Mouse (Mus musculus): ENCODE data around the gene Casz1.

Gene Casz1

DNA sequence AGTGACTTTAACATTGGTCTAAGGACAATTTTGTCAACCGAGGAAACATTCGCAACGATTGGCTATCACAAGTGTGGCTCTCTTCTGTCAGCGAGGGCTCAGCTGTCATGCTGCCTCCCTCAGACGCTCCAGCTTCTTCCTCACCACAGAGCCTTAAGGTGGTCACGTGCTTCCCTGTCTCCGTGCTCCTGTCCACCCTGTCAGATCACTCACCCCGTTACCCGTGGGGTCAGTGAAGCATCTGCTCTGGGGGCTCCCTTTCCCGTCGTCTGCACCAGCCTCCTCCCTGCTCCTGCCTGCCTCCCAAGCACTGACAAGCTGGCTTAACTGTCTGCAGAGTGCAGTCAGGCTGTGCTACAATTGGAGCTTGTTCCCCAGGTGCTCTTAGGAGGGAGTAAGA, 175.6 kb downstream of the Casz1 start:
- no peak for DNase-seq

DNA sequence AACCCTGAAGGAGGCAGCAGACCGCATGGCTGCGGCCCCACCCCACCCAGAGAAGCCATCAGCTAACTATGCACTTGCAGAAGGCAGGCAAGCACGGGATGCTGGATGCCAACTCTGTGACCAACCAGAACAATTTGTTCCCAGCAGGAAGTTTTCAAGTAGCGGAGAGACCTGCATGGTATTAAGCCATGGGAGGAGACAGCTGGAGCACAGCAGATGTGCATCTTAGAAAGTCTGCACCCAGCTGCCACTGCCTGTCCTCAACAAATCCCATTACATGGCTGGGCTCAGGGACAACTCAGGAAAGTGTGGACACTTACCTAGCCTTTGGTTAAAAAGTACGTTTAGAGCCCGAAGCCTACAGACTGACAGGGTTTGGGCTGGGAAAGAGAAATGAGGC, 178.0 kb downstream of the Casz1 start:
- no peak for DNase-seq

DNA sequence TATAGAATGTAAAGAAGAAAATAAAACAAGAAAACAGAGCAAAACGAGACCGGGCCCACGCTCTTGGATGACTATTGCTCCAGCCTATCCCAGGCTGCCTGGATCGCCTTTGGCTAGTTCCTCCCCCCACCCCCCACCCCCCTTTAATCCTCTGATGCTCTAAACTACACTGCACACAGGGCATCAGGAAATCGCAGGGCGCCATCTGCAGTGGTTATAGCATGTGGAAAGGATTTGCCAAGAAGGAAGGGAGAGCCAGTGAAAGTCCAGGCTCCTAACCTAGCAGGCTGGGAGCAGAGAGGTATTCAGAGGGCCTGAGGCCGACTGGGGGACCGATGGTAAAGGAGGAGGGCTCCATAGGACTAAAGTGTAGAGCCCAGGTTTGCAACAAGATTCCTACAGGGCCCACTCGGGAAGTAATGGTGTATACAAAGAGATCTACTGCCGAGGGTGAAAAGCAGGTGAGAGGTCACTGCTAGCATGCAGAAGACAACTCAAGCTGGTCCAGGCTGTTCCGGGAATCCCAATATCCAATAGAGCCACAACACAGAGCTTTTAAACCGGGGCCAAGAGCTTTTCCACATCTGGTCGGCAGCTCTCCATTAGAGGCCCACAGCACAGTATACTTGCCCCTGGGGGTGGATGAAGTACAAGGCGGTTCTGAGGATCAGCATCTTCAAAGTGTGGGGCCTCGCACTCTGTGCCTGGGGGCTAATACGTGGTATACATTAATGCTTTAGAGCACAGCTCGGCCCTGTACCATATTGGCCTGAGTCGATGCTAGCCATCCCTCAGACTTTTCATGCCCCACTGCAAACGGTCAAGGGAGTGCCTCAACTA, 180.7 kb downstream of the Casz1 start:
- DNase-seq = no peak

DNA sequence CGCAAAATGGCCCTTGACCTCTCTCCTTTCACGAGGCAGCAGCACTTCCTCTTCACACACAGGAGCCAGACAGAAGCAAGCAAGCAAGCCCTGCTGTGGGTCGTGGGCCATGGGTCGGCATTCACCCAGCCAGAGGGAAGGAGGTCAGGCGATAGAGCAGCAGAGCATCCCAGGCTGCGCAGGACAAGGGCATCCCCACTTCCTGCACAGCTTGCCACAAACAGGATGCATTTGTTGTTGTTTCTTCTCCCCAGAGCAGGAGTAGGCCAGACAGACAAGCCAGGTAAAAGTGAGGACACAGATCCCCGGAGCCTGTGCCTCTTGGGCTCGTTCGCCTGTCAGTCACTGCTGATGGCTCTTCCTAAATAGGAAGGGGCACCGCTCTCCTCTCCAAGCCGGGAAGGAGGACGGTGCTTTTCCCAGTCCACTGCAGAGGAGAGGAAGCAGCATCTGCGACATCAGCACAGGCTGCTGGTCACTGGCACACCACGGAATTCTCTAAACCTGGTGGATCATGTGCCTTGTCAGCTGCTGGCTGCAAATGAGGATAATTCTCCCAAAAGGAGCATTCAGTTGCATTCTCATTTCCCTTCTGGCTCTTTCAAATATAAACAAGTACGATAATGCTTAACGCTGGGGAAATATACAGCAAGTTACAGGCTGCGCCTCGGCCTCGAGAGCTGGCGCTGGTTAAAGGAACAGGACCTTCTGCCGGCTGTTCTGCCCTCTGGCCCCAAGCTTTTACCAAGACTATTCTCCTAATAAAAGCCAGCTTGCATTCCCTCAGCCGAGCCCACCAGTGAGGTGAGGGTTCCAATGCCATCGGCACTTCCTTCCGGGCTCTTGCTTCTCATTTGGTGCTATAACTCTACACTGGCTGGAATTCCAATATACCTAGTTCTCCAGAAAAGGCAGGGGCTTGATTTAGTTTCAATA, 181.6 kb downstream of the Casz1 start:
- no peak for DNase-seq

DNA sequence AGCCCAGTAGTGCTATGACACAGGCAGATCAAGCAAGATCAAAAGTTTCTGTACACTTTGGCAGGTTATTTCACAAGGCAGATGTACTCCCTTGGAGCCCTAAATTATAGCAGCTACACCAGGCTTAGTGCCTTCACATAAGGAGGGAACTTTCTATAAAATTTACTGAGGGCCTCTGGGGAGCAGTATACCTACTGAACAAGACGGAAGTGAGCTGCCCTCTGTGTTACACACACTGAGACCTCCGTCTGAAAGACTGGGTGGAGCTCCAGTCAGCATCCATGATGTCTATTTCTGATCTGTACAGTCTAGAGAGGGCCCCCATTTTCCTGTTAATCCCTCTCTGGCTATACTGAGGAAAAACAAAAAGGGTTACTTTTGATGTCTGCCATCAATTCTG, 185.8 kb downstream of the Casz1 start:
- no peak for DNase-seq

DNA sequence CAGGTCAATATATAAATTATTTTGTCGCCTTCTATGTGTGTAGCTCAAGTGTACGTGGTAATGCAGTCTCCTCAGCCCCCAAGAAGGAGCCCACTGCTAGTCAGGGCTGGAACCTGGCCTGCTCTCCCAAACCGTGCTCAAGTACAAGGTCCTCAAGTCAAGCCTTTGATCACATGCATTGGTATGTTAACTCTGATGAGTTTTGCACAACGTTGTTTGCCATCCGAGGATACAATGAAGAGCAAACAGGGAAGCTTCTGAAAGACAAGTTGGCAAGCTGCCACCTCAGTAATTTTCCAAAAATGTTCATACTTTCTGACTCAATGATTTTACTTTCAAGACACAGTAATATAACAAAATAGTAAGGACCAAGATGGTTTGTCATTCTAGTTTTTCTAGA, 189.7 kb downstream of the Casz1 start:
- no peak for DNase-seq

DNA sequence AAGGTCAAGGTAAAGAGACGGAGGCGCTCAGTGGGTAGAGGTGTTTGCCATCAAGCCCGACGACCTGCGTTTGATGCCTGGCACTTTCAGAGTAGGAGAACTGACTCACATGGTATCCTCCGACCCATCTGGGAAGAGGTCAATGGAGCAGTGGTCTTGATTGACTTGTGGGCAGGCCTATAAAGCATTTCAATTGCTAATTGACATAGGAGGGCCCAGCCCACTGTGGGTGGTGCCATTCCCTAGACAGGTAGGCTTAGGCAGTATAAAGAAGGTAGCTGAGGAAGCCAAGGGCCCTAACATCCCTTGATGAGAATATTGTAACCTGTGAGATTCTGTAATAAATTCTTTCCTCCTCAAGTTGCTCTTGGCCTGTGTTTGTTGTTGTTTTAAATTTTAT, 196.5 kb downstream of the Casz1 start:
- DNase-seq = no peak

DNA sequence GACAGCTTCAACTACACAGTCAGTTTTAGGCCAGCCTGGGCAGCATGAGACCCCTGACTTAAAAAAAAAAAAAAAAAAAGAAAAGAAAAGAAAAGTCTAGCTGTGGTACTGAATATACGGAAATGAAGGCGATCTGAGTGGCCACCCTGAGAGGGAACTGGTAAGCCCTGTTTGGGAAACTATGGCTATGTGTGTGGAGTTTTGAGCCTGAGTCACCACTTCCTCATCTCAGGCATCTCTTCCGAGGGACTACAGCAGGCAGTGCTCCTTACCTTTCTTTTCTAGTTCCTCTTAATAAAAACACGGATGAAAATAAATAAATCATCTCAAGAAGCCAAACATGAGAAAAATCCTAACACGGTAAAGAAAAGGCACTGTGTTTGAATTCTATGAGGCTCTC, 197.3 kb downstream of the Casz1 start:
- no peak for DNase-seq

DNA sequence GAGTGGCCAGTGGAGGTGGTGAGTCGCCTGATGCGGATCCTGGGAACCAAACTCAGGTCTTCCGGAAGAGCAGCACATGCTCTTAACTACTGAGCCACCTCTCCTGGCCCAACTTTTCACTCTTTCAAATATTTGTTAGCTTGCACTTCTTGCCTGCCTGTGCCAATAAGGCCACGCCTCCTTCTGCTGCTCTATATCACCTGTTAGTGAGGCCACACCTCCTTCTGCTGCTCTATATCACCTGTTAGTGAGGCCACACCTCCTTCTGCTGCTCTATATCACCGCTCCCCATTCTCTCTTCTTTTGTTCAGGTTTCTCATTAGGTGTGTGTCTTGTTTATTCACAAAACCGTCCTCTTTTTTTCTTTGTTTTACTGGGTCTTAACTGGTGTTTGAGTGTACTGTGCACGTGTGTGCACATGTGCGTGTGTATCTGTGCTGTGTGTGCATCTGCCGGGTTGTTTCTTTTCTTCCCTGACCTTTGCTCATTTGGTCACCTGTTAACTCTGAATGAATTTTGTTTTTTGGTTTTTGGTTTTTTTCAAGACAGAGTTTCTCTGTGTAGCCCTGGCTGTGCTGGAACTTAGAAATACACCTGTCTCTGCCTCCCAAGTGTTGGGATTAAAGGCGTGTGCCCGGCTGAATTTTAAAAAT, 198.3 kb downstream of the Casz1 start:
- no peak for DNase-seq

Data from right cerebral cortex, postnatal 14 days (tissue).